Mouse (Mus musculus): Measurements from ENCODE around the gene Rps18. TPM values are rescaled to one million over a fixed set of nuclear protein-coding genes. Genes with fewer than 3 reads are reported as not detected.
A peak's percentile ranks its signal among the peaks of the same experiment; 100 is the strongest.

Gene Rps18
- total and polyA plus RNA-seq, 2 experiments from 2014 or later, result 845 to 1,548 TPM

DNA sequence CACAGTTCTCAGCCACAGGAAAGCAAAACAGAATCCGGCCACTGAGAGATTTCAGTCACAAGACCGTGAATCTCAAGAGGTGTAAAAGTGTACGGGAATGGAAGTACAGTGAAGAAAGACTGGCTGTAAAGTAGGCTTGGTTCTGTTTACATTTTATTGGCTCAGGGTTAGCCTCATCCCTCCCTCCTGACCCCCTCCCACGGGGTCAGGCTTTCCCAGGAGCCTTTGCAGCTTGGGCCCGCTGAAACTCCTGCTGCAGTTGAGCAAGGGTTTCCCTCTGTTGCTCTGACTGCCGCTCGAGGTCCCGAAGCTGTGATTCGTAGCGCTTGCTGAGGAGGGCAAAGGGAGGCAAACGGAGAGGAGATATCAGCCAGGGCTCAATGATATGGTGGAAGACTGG lies 17.0 kb downstream of the Rps18 start:
- Histone ChIP-seq H3K36me3 (replicated peaks; ENCODE audit: control insufficient read depth, insufficient read depth, low read length) (peaks cover 46% of the 10 kb centered on the region), H3K27ac (ENCODE audit: low read depth) (no peak overlapping the region), H3K4me2 (ENCODE audit: low read depth, low read length) (no peak overlapping the region), H3K4me3 (ENCODE audit: low read depth, low read length) (no peak overlapping the region), H3K9me3 (replicated peaks; ENCODE audit: control insufficient read depth, low read length) (no peaks in the 10 kb centered on the region), H3K9ac (replicated peaks; ENCODE audit: low read depth, low read length) (no peak overlapping the region), H3K27me3 (ENCODE audit: control insufficient read depth, insufficient read depth, low read length) (no peaks in the 10 kb centered on the region), H3K4me1 (ENCODE audit: control insufficient read depth, insufficient read depth) (peaks cover 13% of the 10 kb centered on the region)
- ATAC-seq (ENCODE audit: insufficient read depth, low read depth), result no peak
- TF ChIP-seq EP300 (IDR thresholded peaks at IDR 0.05; ENCODE audit: low read depth) (no peak), CTCF (IDR thresholded peaks at IDR 0.05; ENCODE audit: low read depth) (no peak)
- WGBS, result 70% methylated on average over 11 of the region's 11 CpGs
- no peak for DNase-seq (ENCODE audit: low spot score)

DNA sequence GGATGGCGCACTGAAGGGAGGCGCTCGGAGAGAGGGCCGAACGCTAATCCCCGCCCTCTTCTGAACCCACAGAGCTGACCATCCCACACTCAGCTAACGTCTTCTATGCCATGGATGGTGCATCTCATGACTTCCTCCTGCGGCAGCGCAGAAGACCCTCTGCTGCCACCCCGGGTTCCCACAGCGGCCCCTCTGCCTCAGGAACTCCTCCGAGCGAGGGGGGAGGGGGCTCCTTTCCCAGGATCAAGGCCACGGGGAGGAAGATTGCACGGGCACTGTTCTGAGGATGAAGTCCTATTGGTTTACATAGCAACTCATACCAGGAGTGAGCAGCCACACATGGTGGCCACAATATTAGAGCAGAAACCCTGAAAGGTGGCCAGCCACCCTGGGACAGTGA lies 18.8 kb downstream of the Rps18 start:
- Histone ChIP-seq H3K4me1 (ENCODE audit: control insufficient read depth, insufficient read depth) (peaks cover 13% of the 10 kb centered on the region), H3K9me3 (replicated peaks; ENCODE audit: control insufficient read depth, low read length) (no peaks in the 10 kb centered on the region), H3K27me3 (ENCODE audit: control insufficient read depth, insufficient read depth, low read length) (no peaks in the 10 kb centered on the region), H3K27ac (ENCODE audit: low read depth) (no peak overlapping the region), H3K4me3 (ENCODE audit: low read depth, low read length) (no peak overlapping the region), H3K4me2 (ENCODE audit: low read depth, low read length) (no peak overlapping the region), H3K36me3 (replicated peaks; ENCODE audit: control insufficient read depth, insufficient read depth, low read length) (peaks cover 52% of the 10 kb centered on the region), H3K9ac (replicated peaks; ENCODE audit: low read depth, low read length) (no peak overlapping the region)
- TF ChIP-seq CTCF (IDR thresholded peaks at IDR 0.05; ENCODE audit: low read depth), result no peak
- TF ChIP-seq EP300 (IDR thresholded peaks at IDR 0.05; ENCODE audit: low read depth), result no peak
- no peak for ATAC-seq (ENCODE audit: insufficient read depth, low read depth)
- WGBS, result 84% methylated on average over 15 of the region's 15 CpGs
- DNase-seq (ENCODE audit: low spot score), result no peak

DNA sequence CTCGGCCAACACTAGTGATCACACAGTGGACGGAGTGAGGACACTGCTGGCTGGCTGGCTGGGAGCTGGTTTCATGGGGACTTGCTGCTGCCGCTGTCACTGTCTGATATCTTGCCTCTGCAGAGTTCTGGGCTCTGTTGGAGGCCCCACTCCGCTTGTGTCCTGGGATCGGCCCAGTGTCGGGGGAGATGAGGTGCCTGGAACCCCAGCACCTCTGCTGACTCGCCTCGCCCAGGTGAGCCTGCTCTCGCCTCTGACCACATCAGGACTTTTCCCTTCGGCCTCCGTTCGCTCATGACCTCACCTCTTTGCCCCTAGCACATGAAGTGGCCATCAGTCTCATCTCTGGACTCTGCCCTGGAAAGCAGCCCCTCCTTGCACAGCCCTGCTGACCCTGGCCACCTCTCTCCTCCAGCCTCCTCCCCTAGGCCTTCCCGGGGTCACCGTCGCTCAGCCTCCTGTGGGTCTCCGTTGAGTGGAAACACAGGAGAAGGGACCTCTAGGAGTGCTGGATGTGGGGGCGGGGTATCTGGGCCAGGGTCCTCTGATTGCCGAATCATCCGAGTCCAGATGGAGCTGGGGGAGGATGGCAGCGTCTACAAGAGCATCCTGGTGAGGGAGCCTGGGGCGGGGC lies 20.3 kb downstream of the Rps18 start:
- Histone ChIP-seq H3K27ac (ENCODE audit: low read depth) (no peak overlapping the region), H3K4me1 (ENCODE audit: control insufficient read depth, insufficient read depth) (peaks cover 14% of the 10 kb centered on the region), H3K36me3 (replicated peaks; ENCODE audit: control insufficient read depth, insufficient read depth, low read length) (peaks cover 55% of the 10 kb centered on the region), H3K9me3 (replicated peaks; ENCODE audit: control insufficient read depth, low read length) (no peaks in the 10 kb centered on the region), H3K27me3 (ENCODE audit: control insufficient read depth, insufficient read depth, low read length) (no peaks in the 10 kb centered on the region), H3K9ac (replicated peaks; ENCODE audit: low read depth, low read length) (no peak overlapping the region), H3K4me3 (ENCODE audit: low read depth, low read length) (no peak overlapping the region), H3K4me2 (ENCODE audit: low read depth, low read length) (no peak overlapping the region)
- TF ChIP-seq CTCF (IDR thresholded peaks at IDR 0.05; ENCODE audit: low read depth) (no peak), EP300 (IDR thresholded peaks at IDR 0.05; ENCODE audit: low read depth) (no peak)
- DNase-seq (ENCODE audit: low spot score), result no peak
- ATAC-seq (ENCODE audit: insufficient read depth, low read depth), result no peak
- WGBS, result 83% methylated on average over 21 of the region's 21 CpGs

DNA sequence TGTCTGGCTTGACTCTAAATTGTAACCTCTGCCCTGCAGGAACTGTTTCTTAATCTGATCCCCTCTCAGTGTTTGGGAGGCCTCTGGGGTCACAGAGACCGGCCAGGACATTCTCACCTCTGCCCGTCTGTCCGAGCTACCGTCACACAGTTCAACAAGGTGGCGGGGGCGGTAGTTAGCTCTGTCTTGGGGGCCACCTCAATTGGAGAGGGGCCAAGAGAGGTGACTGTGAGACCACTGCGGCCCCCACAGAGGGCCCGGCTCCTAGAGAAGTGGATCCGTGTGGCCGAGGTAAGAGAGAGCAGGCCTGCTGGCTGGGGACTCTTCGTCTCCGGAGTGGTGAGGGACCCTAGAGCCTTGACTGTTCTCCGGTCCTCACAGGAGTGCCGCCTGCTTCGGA lies 22.8 kb downstream of the Rps18 start:
- Histone ChIP-seq H3K27me3 (ENCODE audit: control insufficient read depth, insufficient read depth, low read length) (no peaks in the 10 kb centered on the region), H3K9me3 (replicated peaks; ENCODE audit: control insufficient read depth, low read length) (no peaks in the 10 kb centered on the region), H3K4me3 (ENCODE audit: low read depth, low read length) (no peak overlapping the region), H3K9ac (replicated peaks; ENCODE audit: low read depth, low read length) (no peak overlapping the region), H3K4me2 (ENCODE audit: low read depth, low read length) (no peak overlapping the region), H3K36me3 (replicated peaks; ENCODE audit: control insufficient read depth, insufficient read depth, low read length) (peaks cover 55% of the 10 kb centered on the region), H3K27ac (ENCODE audit: low read depth) (no peak overlapping the region), H3K4me1 (ENCODE audit: control insufficient read depth, insufficient read depth) (peaks cover 6% of the 10 kb centered on the region; the same call in 1 of the 2 replicates)
- ATAC-seq (ENCODE audit: insufficient read depth, low read depth), result no peak
- DNase-seq (ENCODE audit: low spot score), result no peak
- 94% methylated on average over 15 of the region's 15 CpGs for WGBS
- TF ChIP-seq CTCF (IDR thresholded peaks at IDR 0.05; ENCODE audit: low read depth) (no peak), EP300 (IDR thresholded peaks at IDR 0.05; ENCODE audit: low read depth) (no peak)

DNA sequence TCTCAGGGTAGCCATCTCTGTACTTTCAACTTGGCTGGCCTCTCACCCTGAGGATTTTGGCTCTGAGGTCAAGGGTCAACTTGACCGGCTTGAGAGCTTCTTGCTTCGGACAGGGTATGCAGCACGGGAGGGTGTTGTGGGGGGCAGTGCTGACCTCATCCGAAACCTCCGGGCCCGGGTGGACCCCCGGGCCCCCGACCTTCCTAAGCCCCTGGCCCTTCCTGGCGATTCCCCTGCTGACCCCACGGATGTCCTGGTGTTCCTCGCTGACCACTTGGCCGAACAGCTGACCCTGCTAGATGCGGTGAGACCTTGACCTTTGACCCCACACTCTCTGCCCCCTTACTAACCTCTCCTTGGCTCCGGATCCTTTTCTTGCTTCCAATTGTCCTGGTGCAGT lies 23.4 kb downstream of the Rps18 start:
- DNase-seq (ENCODE audit: low spot score) (no peak), ATAC-seq (ENCODE audit: insufficient read depth, low read depth) (no peak)
- Histone ChIP-seq H3K4me3 (ENCODE audit: low read depth, low read length) (no peak overlapping the region), H3K36me3 (replicated peaks; ENCODE audit: control insufficient read depth, insufficient read depth, low read length) (peaks cover 52% of the 10 kb centered on the region), H3K4me2 (ENCODE audit: low read depth, low read length) (no peak overlapping the region), H3K27me3 (ENCODE audit: control insufficient read depth, insufficient read depth, low read length) (no peaks in the 10 kb centered on the region), H3K9ac (replicated peaks; ENCODE audit: low read depth, low read length) (no peak overlapping the region), H3K4me1 (ENCODE audit: control insufficient read depth, insufficient read depth) (peaks cover 6% of the 10 kb centered on the region; the same call in 1 of the 2 replicates), H3K9me3 (replicated peaks; ENCODE audit: control insufficient read depth, low read length) (no peaks in the 10 kb centered on the region), H3K27ac (ENCODE audit: low read depth) (no peak overlapping the region)
- WGBS, result 83% methylated on average over 14 of the region's 14 CpGs
- TF ChIP-seq EP300 (IDR thresholded peaks at IDR 0.05; ENCODE audit: low read depth) (no peak), CTCF (IDR thresholded peaks at IDR 0.05; ENCODE audit: low read depth) (no peak)

DNA sequence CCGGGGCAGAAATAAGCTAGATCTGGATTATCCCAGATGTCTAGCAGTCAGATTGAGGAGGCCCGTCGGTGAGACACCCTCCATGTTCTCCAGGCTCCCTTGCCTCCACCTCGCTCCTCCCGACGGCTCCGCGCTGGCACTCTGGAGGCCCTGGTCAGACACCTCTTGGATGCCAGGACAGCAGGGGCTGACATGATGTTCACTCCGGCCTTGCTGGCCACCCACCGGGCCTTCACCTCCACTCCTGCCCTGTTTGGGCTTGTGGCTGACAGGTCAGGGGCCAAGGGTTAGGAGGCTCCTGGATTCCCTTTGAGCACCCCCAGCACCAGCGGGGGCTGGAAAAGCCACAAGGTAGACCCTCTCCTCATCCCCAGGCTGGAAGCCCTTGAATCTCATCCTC lies 23.9 kb downstream of the Rps18 start:
- 91% methylated on average over 11 of the region's 11 CpGs for WGBS
- Histone ChIP-seq H3K4me1 (ENCODE audit: control insufficient read depth, insufficient read depth) (peaks cover 6% of the 10 kb centered on the region; the same call in 1 of the 2 replicates), H3K9ac (replicated peaks; ENCODE audit: low read depth, low read length) (no peak overlapping the region), H3K4me2 (ENCODE audit: low read depth, low read length) (no peak overlapping the region), H3K36me3 (replicated peaks; ENCODE audit: control insufficient read depth, insufficient read depth, low read length) (peaks cover 47% of the 10 kb centered on the region), H3K27ac (ENCODE audit: low read depth) (no peak overlapping the region), H3K4me3 (ENCODE audit: low read depth, low read length) (no peak overlapping the region), H3K9me3 (replicated peaks; ENCODE audit: control insufficient read depth, low read length) (no peaks in the 10 kb centered on the region), H3K27me3 (ENCODE audit: control insufficient read depth, insufficient read depth, low read length) (no peaks in the 10 kb centered on the region)
- peak; percentile 1 for DNase-seq (ENCODE audit: low spot score)
- TF ChIP-seq CTCF (IDR thresholded peaks at IDR 0.05; ENCODE audit: low read depth), result no peak
- TF ChIP-seq EP300 (IDR thresholded peaks at IDR 0.05; ENCODE audit: low read depth), result no peak
- no peak for ATAC-seq (ENCODE audit: insufficient read depth, low read depth)

Data from heart, postnatal 0 days (tissue).